Mouse (Mus musculus) lung, postnatal 0 days (tissue): ENCODE data around the gene Prrg2.

Experiments used
- CTCF ChIP-seq: IDR thresholded peaks from 2 replicates; pipeline ENCODE4 v1.5.1; 2016; ENCODE audit warnings: antibody characterized with exemption, mild to moderate bottlenecking
- EP300 ChIP-seq: IDR thresholded peaks from 2 replicates; pipeline ENCODE4 v1.6.1; 2016; ENCODE audit warnings: antibody characterized with exemption, mild to moderate bottlenecking, control low read depth

GRCm38 (mm10) chr7:45052862-45053116 lies 9.7 kb downstream of the Prrg2 start, which contains the start of gene Prr12:
- TF ChIP-seq CTCF (no peak), EP300 (no peak)
